Mouse (Mus musculus): ENCODE measurements around the gene Ddx5.
"Not testable (repeated sequence)": the region's sequence is repeated elsewhere in the genome, so short reads cannot be mapped to it uniquely, and the experiment has no call there.

Gene Ddx5

GRCm38 (mm10) chr11:106788026-106788774 lies 785 bp downstream of the Ddx5 start:
- DNase-seq = peak; percentile 99

DNA sequence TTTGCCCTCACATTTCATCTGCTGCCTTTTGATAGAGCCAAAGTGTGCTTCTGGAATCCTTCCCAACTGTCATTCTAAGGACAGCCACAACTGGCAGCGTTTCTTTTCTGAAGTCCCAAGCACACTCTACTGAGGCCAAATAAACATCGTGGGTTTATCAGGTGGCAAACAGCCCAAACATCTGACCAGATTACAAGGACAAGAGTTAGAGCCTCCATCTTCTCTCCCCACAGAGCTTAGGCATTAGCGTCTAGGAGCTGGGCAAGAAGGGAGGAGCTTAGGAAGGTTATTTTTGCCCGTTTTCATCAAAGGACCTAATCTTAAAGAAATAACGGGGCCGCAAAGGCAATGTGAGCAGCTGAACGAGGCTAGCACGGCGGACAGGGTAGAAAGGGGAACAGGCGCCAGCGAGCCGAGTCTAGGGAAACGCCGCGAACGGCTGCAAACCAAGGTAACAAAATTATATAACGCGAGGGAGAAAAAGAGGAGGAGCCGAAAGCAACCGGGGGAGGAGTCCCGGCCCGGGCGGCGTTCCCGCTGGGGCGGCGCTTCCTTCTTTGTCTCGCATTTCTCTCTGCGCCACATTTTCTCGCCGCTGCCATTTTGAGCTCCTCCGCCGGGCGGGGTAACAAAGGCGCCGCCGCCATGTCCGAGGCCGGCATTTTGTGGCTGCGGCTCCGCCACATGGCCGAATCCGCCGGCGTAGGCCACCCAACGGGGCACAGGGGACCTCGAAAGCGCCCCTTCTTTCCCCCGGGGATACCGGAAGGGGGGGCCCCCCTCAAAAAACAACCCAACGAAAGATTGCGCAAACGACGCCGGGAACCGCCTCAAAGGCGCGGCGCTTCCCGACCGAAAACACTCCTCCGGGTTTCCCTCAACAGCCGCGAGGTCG lies 1.6 kb downstream of the Ddx5 start:
- DNase-seq = peak; percentile 89

DNA sequence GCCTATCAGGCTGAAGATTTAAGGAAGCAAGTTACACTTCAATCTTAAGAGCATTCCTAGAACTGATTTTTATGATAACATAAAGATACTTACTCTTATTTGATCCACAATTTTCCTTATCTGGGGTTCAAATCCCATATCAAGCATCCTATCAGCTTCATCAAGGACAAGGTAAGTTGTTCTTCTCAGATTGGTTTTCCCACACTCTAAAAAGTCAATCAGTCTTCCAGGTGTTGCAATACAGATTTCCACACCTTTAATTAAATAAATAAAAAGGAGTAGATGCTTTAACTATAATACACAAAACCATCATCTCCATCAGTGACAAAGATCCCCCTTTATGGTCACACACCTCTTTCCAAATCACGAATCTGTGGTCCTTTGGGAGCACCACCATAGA lies 3.9 kb downstream of the Ddx5 start:
- no peak for DNase-seq

DNA sequence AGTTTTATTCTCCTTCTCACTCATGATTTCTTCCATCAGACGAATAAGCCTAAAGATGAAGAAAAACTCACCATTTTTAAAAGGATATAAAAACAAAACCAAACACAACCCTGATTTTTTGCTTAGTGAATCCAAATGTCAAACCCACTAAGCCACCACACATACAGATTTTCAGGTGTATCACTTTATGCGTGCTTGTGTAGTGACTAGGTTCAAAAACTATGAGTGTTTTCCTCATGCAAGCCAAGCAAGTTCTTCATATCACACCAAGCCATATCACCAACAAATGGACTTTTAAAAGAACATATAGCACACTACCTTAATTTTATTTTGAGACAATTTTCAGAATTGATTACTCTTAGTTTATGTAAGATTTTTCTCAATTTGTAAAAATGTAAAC lies 4.5 kb downstream of the Ddx5 start:
- no peak for DNase-seq

GRCm38 (mm10) chr11:106782841-106783764 lies 5.9 kb downstream of the Ddx5 start:
- no peak for DNase-seq

GRCm38 (mm10) chr11:106782271-106782670 lies 6.7 kb downstream of the Ddx5 start:
- not testable (repeated sequence) for DNase-seq

- no peak for DNase-seq
Observed at GRCm38 (mm10) chr11:106780590-106781220, 8.3 kb downstream of the Ddx5 start.

- no peak for DNase-seq
Observed at GRCm38 (mm10) chr11:106780089-106780425, 8.9 kb downstream of the Ddx5 start.

GRCm38 (mm10) chr11:106779388-106780088 lies 9.4 kb downstream of the Ddx5 start, which contains the start of gene Polg2:
Gene Polg2, minus strand, starts transcription at chr11:106779537.
- DNase-seq = peak; percentile 84

DNA sequence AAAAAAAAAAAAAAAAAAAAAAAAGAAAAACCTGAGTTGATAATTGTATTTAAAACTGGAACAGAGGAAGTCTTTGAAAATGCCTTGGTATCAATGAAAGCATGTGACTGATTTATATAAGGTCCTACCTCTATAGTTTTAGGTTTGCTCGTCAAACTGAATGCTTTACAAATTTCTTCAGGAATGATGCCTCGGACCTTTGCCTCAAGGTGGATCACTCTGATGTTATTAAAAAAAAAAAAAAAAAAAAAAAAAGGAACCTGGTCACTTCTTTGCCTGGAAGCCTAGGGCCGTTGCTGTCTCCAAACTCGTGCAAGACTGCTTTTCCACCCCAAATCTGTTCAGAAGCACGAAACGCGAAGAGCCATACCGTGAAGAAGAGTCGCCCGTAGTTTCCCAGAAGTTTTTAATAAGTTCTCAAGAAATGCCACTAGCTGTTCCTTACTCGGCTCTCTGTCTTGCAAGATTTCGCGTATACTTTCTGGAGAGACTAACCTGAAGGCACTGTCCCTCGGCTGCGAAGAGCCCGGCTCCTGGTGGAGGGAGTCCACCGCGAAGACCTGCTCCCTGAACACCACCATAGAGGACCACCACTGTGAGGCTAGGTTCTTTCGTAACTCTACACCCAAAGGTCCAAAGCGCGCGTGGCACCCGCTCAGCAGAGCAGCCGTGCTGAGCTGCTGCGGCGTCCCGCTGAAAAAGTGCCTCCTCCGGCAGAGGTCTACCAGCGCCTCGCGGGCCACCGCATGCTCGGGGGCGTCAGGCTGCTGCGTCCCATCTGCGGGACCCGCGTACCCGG lies 10.2 kb downstream of the Ddx5 start:
- DNase-seq = no peak

- no peak for DNase-seq
Observed at GRCm38 (mm10) chr11:106778132-106778531, 10.9 kb downstream of the Ddx5 start.

- no peak for DNase-seq
Observed at GRCm38 (mm10) chr11:106777395-106777794, 11.6 kb downstream of the Ddx5 start.

GRCm38 (mm10) chr11:106776960-106777359 lies 12.0 kb downstream of the Ddx5 start:
- DNase-seq = no peak

GRCm38 (mm10) chr11:106773061-106773460 lies 15.9 kb downstream of the Ddx5 start:
- no peak for DNase-seq

- DNase-seq = no peak
Observed at GRCm38 (mm10) chr11:106770195-106770974, 18.6 kb downstream of the Ddx5 start.

GRCm38 (mm10) chr11:106767516-106767915 lies 21.5 kb downstream of the Ddx5 start:
- DNase-seq = no peak

GRCm38 (mm10) chr11:106766611-106767162 lies 22.3 kb downstream of the Ddx5 start:
- DNase-seq = no peak

- DNase-seq = no peak
Observed at GRCm38 (mm10) chr11:106762800-106763185, 26.2 kb downstream of the Ddx5 start.

- DNase-seq = no peak
Observed at GRCm38 (mm10) chr11:106762139-106762799, 26.7 kb downstream of the Ddx5 start.

All from cerebellum, adult 8-10 months (tissue).